Mouse (Mus musculus) layer of hippocampus, adult 9-10 months (tissue): ENCODE data around the gene Nostrin.

ENCODE experiments used
- DNase-seq: peaks from one replicate; pipeline ENCODE4 v3.0.0; 2022; ENCODE audit warnings: low spot score

Gene Nostrin

DNA sequence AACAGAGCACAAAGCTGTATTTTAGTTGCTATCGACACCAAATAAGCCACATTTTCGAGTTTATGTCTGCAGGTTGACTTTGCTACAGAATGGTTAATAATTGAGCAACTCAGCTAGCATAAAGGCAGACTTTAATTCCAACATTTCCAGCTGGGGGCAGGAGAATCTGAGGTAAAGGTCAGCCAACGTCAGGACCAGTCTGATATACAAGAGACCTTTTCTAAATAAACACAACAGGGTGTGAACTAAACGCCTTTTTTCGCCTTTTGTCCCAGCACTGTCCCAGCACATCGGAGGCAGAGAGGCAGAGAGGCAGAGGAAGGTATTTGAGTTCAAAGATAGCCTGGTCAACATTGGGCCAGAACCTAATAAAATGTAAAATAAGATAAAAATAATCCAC, 69.6 kb downstream of the Nostrin start:
- no peak for DNase-seq

DNA sequence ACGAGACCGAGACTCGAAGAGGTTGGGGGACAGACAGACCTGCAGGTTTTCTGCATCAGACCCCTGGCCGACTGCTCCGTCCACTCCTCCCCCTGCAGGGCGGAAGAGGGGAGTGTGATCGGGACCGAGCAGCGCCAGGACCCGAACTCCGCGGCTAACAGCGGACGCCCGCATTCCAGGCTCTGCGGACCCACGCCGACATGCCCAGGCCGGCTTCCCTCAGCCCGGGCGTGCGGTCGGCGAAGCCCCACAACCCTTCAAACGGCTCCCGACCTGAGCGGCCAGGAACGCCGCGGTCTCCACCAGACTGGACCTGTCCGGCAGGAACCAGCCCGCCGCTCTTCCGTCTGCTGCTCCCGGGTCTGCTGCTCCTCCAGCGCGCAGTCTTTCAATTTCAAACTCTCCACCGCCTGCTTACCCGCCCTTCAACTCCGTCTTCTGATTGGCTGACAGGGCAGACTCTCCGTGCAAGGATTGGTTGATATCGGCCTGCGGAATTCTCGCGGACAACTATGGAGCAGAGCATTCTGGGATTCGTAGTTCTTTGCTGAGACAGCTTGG, 70.3 kb downstream of the Nostrin start, which contains the start of gene Spc25:
Gene Spc25 (minus strand): TSS at position 404 of the 561 bp plus-strand sequence.
- DNase-seq = peak; percentile 88

DNA sequence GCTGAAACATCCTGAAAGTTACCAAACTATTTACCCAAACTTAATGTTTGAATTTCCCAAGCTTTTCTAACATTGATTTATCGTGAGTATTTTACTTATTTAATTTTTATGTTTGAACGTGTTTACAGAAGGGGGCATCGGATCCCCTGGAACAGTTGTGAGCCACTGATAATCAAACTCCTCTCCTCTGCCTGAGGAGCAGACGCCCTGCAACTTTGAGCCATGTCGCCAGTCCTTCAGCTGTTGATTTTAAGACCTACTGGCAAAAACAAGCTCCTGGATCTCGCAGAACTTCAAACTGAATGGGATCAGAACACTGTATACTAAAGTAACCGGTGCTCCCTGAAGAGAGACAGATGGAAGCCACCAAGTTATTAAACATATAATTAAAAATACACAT, 70.9 kb downstream of the Nostrin start:
- no peak for DNase-seq

DNA sequence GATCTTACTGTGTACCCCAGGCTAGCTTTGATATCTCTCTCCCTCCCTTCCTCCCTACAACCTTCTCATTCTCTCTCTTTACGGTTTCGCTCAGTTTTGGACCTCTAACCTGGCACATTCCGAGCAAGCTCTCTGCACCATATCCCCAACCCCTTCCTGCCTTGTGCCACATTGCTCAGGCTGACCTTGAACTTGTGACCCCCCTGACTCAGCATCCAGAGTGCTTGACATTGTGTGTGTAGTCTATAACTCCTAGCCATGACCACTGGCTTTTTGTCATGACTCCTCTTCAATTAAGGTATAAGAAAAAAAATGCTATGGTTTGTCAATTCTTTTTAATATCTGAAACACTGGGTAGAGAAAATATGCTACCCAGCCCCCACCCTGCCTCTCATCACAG, 74.1 kb downstream of the Nostrin start:
- DNase-seq = no peak

DNA sequence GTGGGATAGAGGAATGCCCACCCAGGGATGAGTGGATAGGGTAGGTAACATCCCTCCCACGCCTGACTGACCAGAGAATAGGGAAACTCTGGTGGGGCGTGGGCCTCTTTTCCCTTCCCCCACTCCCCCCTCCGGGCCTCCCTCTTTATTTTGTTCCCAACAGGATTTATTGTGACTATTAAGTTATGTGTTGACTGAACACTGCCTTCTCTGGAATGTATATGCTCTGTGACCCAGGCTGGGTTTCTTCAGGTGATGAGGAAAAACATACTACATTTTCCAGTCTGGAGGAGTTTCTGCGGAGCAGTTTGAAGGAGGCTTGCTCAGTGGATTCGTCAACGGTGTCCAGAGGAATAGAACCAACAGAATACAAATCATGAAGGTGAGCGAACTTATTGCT, 75.2 kb downstream of the Nostrin start, which contains the start of gene G6pc2:
Gene G6pc2 (plus strand): TSS at position 301 of the 400 bp plus-strand sequence.
- DNase-seq = no peak

DNA sequence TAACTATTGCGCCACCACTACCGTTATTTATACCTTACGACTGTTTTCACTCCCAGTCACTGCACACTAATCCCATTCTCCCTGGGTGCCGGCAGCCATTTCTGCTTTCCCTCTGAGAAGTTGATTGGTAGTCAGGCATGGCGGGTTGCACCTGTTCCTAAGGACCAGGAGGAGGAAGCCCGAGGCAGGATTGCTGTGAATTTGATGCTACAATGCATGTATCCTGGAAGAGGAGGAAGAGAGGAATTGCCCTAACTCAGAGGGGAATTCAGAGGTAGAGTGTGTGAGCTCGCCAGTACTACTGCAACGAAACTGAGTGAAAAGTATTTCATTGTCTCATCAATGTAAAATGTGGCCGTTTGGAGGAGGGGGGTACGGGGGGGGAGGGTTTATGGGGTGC, 77.1 kb downstream of the Nostrin start:
- DNase-seq = no peak

DNA sequence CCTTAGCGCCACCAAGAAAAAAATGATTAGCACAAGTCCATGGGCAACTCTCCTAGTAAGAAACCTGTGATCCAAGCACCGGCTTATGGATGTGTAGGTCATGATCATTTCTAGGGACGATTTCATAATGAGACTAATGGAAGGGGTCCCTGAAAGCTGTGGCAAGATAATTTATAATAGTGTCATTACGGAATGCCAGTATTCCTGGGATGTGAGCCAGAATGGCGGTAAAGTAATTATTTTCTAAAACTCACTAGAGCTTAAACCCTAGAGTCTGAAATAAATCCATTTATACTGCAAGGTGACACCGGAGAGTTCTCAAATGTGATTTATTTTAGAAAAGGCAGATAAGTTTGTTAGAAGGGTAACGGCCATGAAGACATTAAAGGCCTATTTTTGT, 79.6 kb downstream of the Nostrin start:
- DNase-seq = no peak

DNA sequence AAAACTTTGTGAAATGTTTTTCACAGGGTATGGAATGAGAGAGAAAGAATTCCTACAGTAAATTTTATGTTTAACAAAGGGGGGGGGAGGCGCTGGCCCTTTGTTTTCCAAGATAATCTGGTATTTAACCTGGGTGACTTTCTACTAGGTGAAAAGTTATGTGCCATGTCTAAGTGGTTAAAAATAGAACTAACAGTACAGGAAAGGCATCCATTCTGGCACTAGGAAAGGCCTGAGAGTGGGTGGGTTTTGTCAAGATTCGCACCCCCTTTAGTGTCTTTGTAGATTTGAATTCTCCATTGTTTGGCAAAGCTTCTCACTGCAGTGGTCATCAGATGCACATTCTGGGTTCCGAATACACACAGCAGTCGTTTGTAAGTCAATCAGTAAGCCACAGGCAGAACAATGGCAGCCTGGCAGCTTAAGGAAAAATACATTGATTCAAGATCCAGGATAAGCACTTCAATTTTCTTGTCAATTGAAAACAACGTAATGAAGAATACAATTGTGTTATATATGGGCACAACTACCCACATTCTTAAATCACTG, 86.3 kb downstream of the Nostrin start:
- no peak for DNase-seq

DNA sequence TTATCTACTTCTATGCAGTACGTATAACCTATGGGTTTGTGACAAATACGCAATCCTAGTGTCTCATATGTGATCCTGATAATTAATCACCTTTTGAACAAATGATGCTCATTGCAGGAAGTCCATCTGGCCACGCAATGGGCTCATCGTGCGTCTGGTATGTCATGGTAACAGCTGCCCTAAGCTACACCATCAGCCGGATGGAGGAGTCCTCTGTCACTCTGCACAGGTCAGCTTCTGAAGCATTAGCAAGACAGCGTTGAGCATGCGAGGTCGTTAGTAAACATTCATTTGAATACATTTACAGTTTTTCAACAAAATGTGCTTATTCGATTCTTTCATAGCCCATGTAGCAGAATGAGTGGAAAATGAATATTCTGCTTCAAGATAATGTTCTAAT, 87.2 kb downstream of the Nostrin start:
- DNase-seq = no peak

DNA sequence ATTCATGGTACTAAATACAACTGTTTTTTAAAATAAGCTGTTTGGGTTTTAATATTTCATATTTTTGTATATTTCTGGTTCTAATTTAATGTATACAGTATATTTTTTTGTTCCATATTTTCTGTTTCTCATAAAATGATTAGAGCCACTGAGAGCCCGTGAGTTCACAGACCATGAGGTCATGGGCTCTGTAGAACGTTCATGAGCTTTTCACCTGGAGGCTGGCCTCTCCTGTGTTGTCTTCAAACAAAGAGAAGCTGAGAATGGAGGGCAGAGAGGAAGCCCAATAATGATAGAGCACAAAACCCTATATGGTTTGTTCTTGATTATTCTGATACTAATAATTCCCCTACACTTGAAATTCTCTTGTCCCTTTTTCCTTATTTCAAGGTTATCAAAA, 89.1 kb downstream of the Nostrin start:
- DNase-seq = no peak

DNA sequence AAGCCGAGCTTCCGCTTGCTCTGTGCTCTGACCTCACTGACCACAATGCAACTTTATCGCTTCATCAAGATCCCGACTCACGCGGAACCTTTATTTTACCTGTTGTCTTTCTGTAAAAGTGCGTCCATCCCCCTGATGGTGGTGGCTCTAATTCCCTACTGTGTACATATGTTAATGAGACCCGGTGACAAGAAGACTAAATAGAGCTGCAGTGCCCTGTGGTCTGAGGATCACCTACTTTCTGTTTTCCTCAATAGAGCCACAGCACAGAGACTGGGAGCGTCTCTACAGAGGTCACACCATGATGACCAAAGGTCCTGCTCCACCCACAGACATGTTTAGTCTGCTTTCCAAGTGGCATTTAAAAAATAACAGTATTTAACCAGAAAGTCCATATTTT, 91.3 kb downstream of the Nostrin start:
- DNase-seq = no peak

DNA sequence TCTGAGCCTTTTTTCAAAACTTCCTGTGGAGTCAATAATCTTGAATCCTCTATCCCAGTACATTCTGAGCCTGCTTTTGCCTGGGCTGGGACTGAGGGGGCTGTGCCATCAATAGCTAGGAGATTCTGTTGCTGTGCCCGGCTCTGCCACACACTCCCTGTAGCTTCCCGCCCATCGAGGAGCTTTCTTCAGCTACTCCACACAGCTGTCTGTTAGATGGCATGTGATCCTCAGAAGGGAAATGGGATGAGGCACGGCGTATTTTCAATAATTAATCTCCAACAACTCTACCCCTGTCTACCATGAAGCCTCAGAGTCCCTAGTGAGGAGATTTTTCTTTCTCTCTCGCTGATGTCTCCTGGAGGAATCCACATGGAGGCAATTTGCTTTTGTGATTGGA, 93.0 kb downstream of the Nostrin start:
- no peak for DNase-seq

DNA sequence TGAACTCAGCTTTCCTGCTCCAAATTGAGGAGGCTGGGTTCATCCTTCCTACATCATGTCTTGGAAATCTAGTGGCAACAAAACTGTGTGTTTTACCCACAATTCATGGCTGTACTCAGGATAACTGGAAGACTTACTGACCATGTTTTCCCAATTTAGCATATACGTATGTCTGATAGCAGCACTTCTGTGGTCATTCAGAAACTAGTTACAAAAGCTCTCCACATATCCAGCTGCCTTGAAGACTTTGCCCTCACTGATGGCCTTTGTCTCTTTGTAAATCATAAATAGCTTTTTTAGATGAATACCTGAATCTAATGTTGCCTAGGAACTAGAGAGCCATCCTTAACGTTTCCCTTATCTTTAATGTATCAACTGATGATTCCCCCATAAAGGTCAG, 94.5 kb downstream of the Nostrin start:
- DNase-seq = no peak

DNA sequence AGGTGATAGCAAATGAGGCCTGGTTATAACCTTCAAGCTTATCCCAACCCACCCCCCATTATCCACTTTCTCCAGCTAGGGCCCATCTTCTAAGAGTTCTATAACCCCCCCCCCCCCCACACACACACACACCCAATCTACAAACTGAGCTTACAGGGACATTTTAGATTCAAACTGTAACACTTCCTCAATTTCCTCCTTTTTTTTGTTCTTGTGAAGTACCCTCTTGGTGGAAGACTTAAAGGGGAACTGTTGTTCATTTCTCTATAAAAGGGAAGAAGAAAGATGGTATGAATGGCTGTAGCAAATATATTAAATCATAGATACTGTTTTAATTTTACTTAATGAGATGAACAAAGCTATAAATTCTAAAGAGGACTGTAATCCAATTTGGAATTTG, 96.5 kb downstream of the Nostrin start:
- DNase-seq = no peak

DNA sequence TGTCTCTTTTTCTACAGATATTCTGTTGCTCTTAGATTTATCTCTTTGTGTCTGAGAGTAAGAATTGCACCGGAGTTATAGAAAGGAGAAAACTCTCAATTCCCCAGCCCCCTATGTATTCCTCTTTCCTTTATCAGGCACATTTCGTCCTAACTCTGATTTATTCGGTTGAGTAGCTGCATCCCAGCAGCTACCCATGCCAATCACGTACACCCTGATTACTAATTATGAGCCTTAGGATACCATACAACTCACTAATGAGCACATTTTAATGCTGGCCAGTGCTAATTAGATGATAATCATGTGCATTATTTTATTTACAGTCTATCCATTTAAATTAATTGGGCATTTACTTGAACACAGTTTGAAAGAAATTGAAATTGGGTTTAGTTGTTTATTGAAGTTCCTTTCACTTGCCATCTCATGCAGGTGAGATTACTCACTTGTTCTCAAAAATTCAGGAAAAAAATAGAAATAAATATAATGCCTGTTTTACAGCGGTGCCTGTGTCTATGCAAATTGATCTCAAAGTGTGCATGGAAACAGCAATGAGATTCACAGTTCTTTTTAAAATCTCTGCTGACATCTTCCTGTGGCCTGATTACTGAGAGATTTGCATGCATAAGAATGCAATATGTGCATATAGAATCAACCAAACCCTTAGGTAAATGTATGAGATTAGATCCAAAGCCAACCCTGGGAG, 99.5 kb downstream of the Nostrin start:
- DNase-seq = no peak
